Mouse (Mus musculus) embryonic facial prominence, embryonic 14.5 days (tissue): Measurements from ENCODE around the gene BC049715. TPM values are rescaled to one million over a fixed set of nuclear protein-coding genes. Genes with fewer than 3 reads are reported as not detected.

Experiments used
- ATAC-seq: fragments of 200-750 bp; cut with Nextera tagmentation; 2 replicates; pipeline ENCODE4 v1.8.0; 2017; ENCODE audit warnings: low read depth, moderate number of reproducible peaks, moderate TSS enrichment
- DNase-seq: peaks from one replicate; pipeline ENCODE4 v3.0.0-alpha.2; 2015; ENCODE audit warnings: low spot score
- H3K27ac ChIP-seq: fragments of 300-500 bp; sonication (generic); replicated peaks from 2 replicates; pipeline ENCODE4 v1.5.1; 2014; ENCODE audit warnings: low read depth, mild to moderate bottlenecking, low read length, moderate library complexity
- H3K27me3 ChIP-seq: fragments of 300-500 bp; sonication (generic); replicated peaks from 2 replicates; pipeline ENCODE4 v1.6.1; 2014; ENCODE audit warnings: low read length; ENCODE audit not compliant: control insufficient read depth, insufficient read depth
- H3K36me3 ChIP-seq: fragments of 300-500 bp; sonication (generic); 2 replicates; pipeline ENCODE4 v1.6.1; 2014; ENCODE audit warnings: low read length, mixed read lengths; ENCODE audit not compliant: control insufficient read depth, insufficient read depth
- H3K4me1 ChIP-seq: fragments of 300-500 bp; sonication (generic); 2 replicates; pipeline ENCODE4 v1.6.1; 2014; ENCODE audit warnings: antibody characterized with exemption, low read length; ENCODE audit not compliant: control insufficient read depth, insufficient read depth
- H3K4me2 ChIP-seq: fragments of 300-500 bp; sonication (generic); 2 replicates; pipeline ENCODE4 v1.6.1; 2014; ENCODE audit warnings: low read depth, mild to moderate bottlenecking, low read length, moderate library complexity, mixed read lengths
- H3K4me3 ChIP-seq: fragments of 300-500 bp; sonication (generic); 2 replicates; pipeline ENCODE4 v1.5.1; 2014; ENCODE audit warnings: low read depth, mild to moderate bottlenecking, low read length
- H3K9ac ChIP-seq: fragments of 300-500 bp; sonication (generic); 2 replicates; pipeline ENCODE4 v1.6.1; 2014; ENCODE audit warnings: low read depth, mild to moderate bottlenecking, low read length, moderate library complexity, mixed read lengths
- H3K9me3 ChIP-seq: fragments of 300-500 bp; sonication (generic); 2 replicates; pipeline ENCODE4 v1.6.1; 2016; ENCODE audit warnings: low read length; ENCODE audit not compliant: control insufficient read depth
- WGBS: fragments of 180-500 bp; shearing (Covaris S2); extraction: QIAGEN DNeasy Blood & Tissue Kit; methylation state at CpG from one replicate; pipeline ENCODE4 v1.1.7; 2014; 5-methylcytosine and 5-hydroxymethylcytosine counted together
- polyA plus RNA-seq: library from polyadenylated mRNA; unstranded; fragments of >200 nt; fragmentation: Nextera tagmentation; extraction: Ambion mirVana; gene quantifications from 2 replicates; pipeline ENCODE4 v1.2.1, GENCODE M21; 2014

Gene BC049715
- polyA plus RNA-seq, 1 experiment from 2014 or later = 1.1 TPM

DNA sequence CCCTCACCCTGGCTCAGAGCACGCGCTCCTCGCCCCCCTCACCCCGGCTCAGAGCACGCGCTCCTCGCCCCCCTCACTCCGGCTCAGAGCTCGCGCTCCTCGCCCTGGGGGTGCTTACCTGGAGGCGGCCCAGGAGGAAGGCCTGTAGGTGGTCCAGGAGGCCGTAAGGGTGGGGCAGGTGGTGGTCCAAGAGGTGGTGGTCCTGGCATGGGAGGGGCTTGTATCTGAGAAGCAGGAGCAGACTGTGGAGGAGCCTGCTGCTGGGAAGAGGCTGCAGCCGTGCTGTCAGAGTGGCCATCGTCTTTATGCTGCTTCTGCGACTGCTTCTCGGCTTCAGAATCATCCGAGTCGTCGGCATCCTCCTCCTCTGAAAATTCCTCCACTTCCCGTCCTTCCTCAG is 10.6 kb upstream of the BC049715 start:
- H3K27me3 ChIP-seq = no peaks in the 10 kb centered on the region
- no peak overlapping the region for H3K9ac ChIP-seq
- ATAC-seq (no peak), DNase-seq (no peak)
- no peaks in the 10 kb centered on the region for H3K4me1 ChIP-seq
- H3K27ac ChIP-seq = no peak overlapping the region
- no peak overlapping the region for H3K4me2 ChIP-seq
- peaks cover 96% of the 10 kb centered on the region for H3K36me3 ChIP-seq
- 92% methylated on average over 21 of the region's 21 CpGs for WGBS
- H3K4me3 ChIP-seq = no peak overlapping the region
- H3K9me3 ChIP-seq = no peaks in the 10 kb centered on the region

DNA sequence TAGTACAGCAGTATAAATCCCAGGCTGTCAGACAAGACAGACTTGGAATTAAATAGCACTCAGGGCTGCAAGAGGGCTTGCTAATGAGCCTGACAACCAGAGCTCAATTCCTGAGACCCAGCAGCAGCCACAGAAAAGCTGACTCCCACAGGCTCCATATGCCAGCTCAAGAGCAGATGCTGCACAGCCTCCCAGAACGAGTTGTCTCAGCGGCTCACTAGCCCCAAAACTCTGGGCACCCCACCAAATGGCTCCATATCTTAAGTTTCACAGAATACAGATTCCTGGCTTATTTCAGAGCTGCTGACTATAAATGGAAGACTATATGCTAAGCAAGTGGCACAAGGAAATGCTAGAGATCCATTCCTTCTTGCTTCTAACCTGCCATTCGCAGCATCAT is 9.9 kb upstream of the BC049715 start:
- Histone ChIP-seq H3K4me2 (no peak overlapping the region), H3K9ac (no peak overlapping the region), H3K4me1 (no peaks in the 10 kb centered on the region), H3K4me3 (no peak overlapping the region), H3K36me3 (peaks cover 96% of the 10 kb centered on the region), H3K9me3 (no peaks in the 10 kb centered on the region), H3K27ac (no peak overlapping the region), H3K27me3 (no peaks in the 10 kb centered on the region)
- DNase-seq = no peak
- ATAC-seq = no peak
- over 99% methylated on average over 3 of the region's 3 CpGs for WGBS

DNA sequence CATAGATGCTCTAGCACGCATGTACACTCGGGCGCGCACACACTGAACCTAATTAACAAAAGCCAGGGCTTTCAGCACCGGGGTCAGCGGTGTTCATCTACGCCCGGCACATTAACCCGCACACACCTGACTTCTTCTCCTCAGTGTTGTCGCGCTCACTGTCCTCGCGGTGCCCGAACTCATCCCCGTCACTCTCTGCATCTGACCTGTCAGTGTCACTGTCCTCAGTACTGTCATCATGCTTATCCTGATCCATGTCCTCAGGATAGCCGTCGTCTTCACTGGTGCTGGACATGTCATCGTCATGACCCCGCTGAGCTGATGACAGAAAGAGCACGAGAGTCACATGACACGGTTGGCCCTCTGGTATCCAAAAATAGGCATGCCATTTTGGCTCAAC is 7.0 kb upstream of the BC049715 start:
- ATAC-seq = 0 out of 2 replicates have a peak, but pooled peaks have one; percentile 26
- WGBS = 94% methylated on average over 21 of the region's 21 CpGs
- no peak overlapping the region for H3K9ac ChIP-seq

GRCm38 (mm10) chr6:136821086-136821485 is 6.3 kb upstream of the BC049715 start:
- no peaks in the 10 kb centered on the region for H3K4me1 ChIP-seq
- DNase-seq (no peak), ATAC-seq (no peak)
- no peaks in the 10 kb centered on the region for H3K27me3 ChIP-seq
- 90% methylated on average over 16 of the region's 18 CpGs for WGBS
- H3K4me2 ChIP-seq = no peak overlapping the region
- no peak overlapping the region for H3K27ac ChIP-seq
- H3K9me3 ChIP-seq = no peaks in the 10 kb centered on the region
- no peak overlapping the region for H3K4me3 ChIP-seq
- no peak overlapping the region for H3K9ac ChIP-seq
- peaks cover 91% of the 10 kb centered on the region for H3K36me3 ChIP-seq

More for the DNA sequence above, 7.0 kb upstream of the BC049715 start:
- Histone ChIP-seq H3K27ac (no peak overlapping the region), H3K4me2 (no peak overlapping the region), H3K36me3 (peaks cover 93% of the 10 kb centered on the region), H3K27me3 (no peaks in the 10 kb centered on the region), H3K9me3 (no peaks in the 10 kb centered on the region), H3K4me3 (no peak overlapping the region), H3K4me1 (no peaks in the 10 kb centered on the region)
- DNase-seq = no peak

- 92% methylated on average over 8 of the region's 8 CpGs for WGBS
- Histone ChIP-seq H3K36me3 (peaks cover 53% of the 10 kb centered on the region), H3K9me3 (no peaks in the 10 kb centered on the region), H3K4me1 (peaks cover 7% of the 10 kb centered on the region), H3K4me3 (no peak overlapping the region), H3K27me3 (no peaks in the 10 kb centered on the region), H3K9ac (no peak overlapping the region), H3K27ac (no peak overlapping the region), H3K4me2 (no peak overlapping the region)
- no peak for DNase-seq
- ATAC-seq = no peak
These were observed 2.4 kb upstream of the BC049715 start for GRCm38 (mm10) chr6:136824987-136825386.

DNA sequence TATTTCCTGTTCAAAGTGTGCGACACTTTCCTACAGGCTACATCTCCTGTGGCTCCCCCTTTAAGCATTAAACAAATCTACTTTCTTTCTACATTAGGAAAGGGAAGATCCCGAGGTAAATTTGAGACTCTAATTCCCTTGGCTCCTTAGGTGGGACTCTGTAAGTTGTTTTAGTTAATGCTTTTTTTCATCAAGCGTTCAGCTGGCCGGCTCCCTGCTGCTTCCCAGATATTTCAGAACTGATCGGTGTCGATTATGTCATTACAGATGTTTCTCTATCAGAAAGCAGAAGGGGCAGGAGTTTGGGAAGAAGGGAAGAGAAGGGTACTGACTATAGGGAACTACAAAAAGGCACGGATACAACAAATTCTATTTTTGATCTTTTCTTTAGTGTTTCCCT is 310 bp upstream of the BC049715 start:
- Histone ChIP-seq H3K27me3 (no peaks in the 10 kb centered on the region; the same call in 1 of the 2 replicates), H3K4me2 (peak overlapping the region; percentile 87), H3K4me3 (peak overlapping the region; percentile 100), H3K9ac (peak overlapping the region; percentile 100), H3K9me3 (no peaks in the 10 kb centered on the region), H3K36me3 (peaks cover 32% of the 10 kb centered on the region), H3K27ac (no peak overlapping the region; the same call in 1 of the 2 replicates), H3K4me1 (peaks cover 7% of the 10 kb centered on the region)
- DNase-seq (no peak), ATAC-seq (no peak)
- WGBS = 15% methylated on average over 7 of the region's 7 CpGs

DNA sequence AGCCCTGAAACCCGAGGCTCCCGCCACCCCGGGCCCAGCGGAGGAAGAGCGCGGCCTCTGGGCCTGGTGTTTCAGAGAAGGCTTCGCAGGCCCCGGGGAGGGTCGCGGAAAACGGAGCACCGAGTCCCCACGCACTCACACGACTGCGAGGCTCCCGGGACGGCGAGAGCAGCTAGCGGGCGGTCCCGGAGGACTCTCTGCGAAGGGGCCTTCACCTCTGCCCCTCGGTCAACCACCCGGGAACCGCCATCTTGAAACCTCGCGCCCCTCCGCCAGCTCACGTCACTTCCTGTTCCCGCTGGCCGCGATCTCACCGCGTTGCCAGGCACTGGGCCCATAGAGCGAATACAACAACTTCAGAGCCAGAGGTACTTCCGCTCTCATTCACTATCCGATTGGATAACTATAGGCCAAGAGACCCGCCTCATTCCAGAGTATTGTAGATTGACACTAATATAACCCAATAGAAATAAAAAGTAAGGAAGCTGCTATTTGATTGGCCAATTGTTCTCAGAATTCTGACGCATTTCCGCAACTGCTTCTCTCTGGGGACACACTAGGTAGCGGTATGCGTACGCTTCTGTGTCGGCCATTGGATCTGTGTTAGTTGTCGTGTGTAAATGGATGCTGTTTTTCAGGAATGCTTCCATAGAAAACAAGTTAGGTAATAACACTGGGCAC is 595 bp downstream of the BC049715 start, which contains the start of gene Wbp11:
Gene Wbp11 (minus strand): TSS at position 353 of the 681 bp plus-strand sequence.
- Histone ChIP-seq H3K9ac (peak within 1 kb of the TSS; percentile 100), H3K27ac (peak within 1 kb of the TSS; percentile 87), H3K4me2 (peak within 1 kb of the TSS; percentile 87), H3K27me3 (no peaks in the 10 kb centered on the region; the same call in 1 of the 2 replicates), H3K4me3 (peak within 1 kb of the TSS; percentile 100), H3K9me3 (no peaks in the 10 kb centered on the region), H3K36me3 (peaks cover 23% of the 10 kb centered on the region), H3K4me1 (peaks cover 7% of the 10 kb centered on the region)
- DNase-seq (peak; percentile 99), ATAC-seq (peak; percentile 100)
- 0% methylated on average over 29 of the region's 45 CpGs for WGBS

DNA sequence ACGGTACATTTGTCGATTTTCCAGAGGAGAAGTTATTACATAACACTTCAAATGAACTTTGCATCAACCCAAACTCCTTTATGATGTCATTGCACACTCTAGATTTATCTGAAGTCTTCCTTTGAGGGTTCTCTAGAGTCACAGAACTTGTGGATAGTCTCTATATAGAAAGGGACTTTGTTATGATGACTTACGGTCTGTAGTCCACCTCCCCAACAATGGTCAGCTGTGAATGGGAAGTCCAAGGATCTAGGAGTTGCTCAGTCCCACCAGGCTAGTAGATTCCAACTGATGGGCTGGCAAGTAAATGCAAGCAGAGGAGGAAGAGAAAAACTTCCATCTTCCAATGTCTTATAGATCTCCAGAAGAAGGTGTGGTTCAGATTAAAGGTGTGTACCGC is 1.3 kb downstream of the BC049715 start:
- H3K9me3 ChIP-seq = no peaks in the 10 kb centered on the region
- peaks cover 20% of the 10 kb centered on the region for H3K36me3 ChIP-seq
- 32% methylated on average over 4 of the region's 4 CpGs for WGBS
- no peak for ATAC-seq
- H3K4me2 ChIP-seq = peak overlapping the region; percentile 54
- no peaks in the 10 kb centered on the region; the same call in 1 of the 2 replicates for H3K27me3 ChIP-seq
- peak overlapping the region; percentile 62 for H3K9ac ChIP-seq
- H3K4me1 ChIP-seq = peaks cover 7% of the 10 kb centered on the region
- peak overlapping the region; percentile 100 for H3K4me3 ChIP-seq
- peak overlapping the region; percentile 81 for H3K27ac ChIP-seq
- DNase-seq = no peak

- H3K4me3 ChIP-seq = no peak overlapping the region
- no peak overlapping the region for H3K9ac ChIP-seq
- ATAC-seq (no peak), DNase-seq (no peak)
- H3K27me3 ChIP-seq = no peaks in the 10 kb centered on the region; the same call in 1 of the 2 replicates
- H3K9me3 ChIP-seq = no peaks in the 10 kb centered on the region
- no peak overlapping the region for H3K4me2 ChIP-seq
- H3K36me3 ChIP-seq = no peaks in the 10 kb centered on the region
- H3K27ac ChIP-seq = no peak overlapping the region
- WGBS = 66% methylated on average over 5 of the region's 5 CpGs
- H3K4me1 ChIP-seq = peaks cover 4% of the 10 kb centered on the region
These were observed 4.3 kb downstream of the BC049715 start for GRCm38 (mm10) chr6:136831712-136832111.
